In genomic region chrX:77487922-77488799, GRCm38 (mm10) we compare ENCODE assay signal across 9 mouse cellular contexts. TPM values are rescaled to one million over a fixed set of nuclear protein-coding genes. Genes with fewer than 3 reads are reported as not detected.
DNase-seq lines count a peak whose midpoint lies in the region; ATAC-seq lines count a peak whose summit lies in the region.
"Had no signal": no experiment of that assay in that cellular context is flagged by ENCODE, and none has a peak within 500 bp of the region (broad histone marks: within the 10 kb centered on the region; RNA-seq: fewer than 3 reads in every experiment).

No protein-coding gene starts in this region.

- no peaks in the 10 kb centered on the region; the same call in 1 of the 2 replicates for H3K4me1 ChIP-seq in neural tube, embryonic 13.5 days (replicated peaks)
- no peaks in the 10 kb centered on the region for H3K4me1 ChIP-seq in liver, embryonic 11.5 days (replicated peaks; ENCODE audit: control insufficient read depth, insufficient read depth, low read length)
- H3K4me1 ChIP-seq: limb, embryonic 13.5 days had no signal

- 0 out of 2 replicates have a peak overlapping the region, but pooled peaks have one; percentile 49 for H3K27ac ChIP-seq in neural tube, embryonic 13.5 days (replicated peaks)
- no peak overlapping the region for H3K27ac ChIP-seq in liver, embryonic 11.5 days (ENCODE audit: low read depth, low read length)
- H3K27ac ChIP-seq: limb, embryonic 13.5 days had no signal

- no peak overlapping the region for H3K4me3 ChIP-seq in neural tube, embryonic 13.5 days
- H3K4me3 ChIP-seq in liver, embryonic 11.5 days (ENCODE audit: low read depth, low read length) = no peak overlapping the region
- H3K4me3 ChIP-seq: limb, embryonic 13.5 days had no signal

- no peak overlapping the region for H3K4me2 ChIP-seq in neural tube, embryonic 13.5 days
- H3K4me2 ChIP-seq in liver, embryonic 11.5 days = no peak overlapping the region
- H3K4me2 ChIP-seq: limb, embryonic 13.5 days had no signal

- ATAC-seq in frontal cortex, adult (ENCODE audit: low TSS enrichment) = peak; percentile 82
- ATAC-seq in neural tube, embryonic 13.5 days (ENCODE audit: low read depth) = peak; percentile 40; the same call in 1 of the 2 replicates
- no peak for ATAC-seq in liver, embryonic 11.5 days (replicated peaks; ENCODE audit: low FRiP score)

- DNase-seq in frontal cortex, postnatal 10 days (ENCODE audit: low spot score in 2 of 2) = no peak
- no peak for DNase-seq in neural tube, embryonic 10.5 days (ENCODE audit: extremely low spot score, low spot score)
- peak; percentile 19 for DNase-seq in gastrocnemius, postnatal 25 days
- DNase-seq in lung, postnatal 36 days = peak; percentile 9
- DNase-seq in spleen, postnatal 14 days (ENCODE audit: low spot score in 2 of 2) = no peak
- DNase-seq in liver, embryonic 11.5 days (ENCODE audit: low spot score) = no peak

- no peaks in the 10 kb centered on the region for H3K27me3 ChIP-seq in neural tube, embryonic 13.5 days
- H3K27me3 ChIP-seq in liver, embryonic 11.5 days (replicated peaks; ENCODE audit: control insufficient read depth, insufficient read depth, low read length) = no peaks in the 10 kb centered on the region
- H3K27me3 ChIP-seq: limb, embryonic 13.5 days had no signal

- no peaks in the 10 kb centered on the region for H3K9me3 ChIP-seq in neural tube, embryonic 13.5 days
- H3K9me3 ChIP-seq in liver, embryonic 11.5 days (ENCODE audit: control insufficient read depth, low read length) = no peaks in the 10 kb centered on the region
- H3K9me3 ChIP-seq: limb, embryonic 13.5 days had no signal

- no peak overlapping the region for H3K9ac ChIP-seq in neural tube, embryonic 13.5 days
- H3K9ac ChIP-seq in liver, embryonic 11.5 days (ENCODE audit: low read depth, low read length) = no peak overlapping the region
- H3K9ac ChIP-seq: limb, embryonic 13.5 days had no signal

- no peaks in the 10 kb centered on the region for H3K36me3 ChIP-seq in neural tube, embryonic 13.5 days
- H3K36me3 ChIP-seq in liver, embryonic 11.5 days (ENCODE audit: control insufficient read depth, insufficient read depth, low read length) = no peaks in the 10 kb centered on the region
- H3K36me3 ChIP-seq: limb, embryonic 13.5 days had no signal

- 42% methylated on average over 7 of the region's 7 CpGs for WGBS in neural tube, embryonic 13.5 days
- 79% methylated on average over 7 of the region's 7 CpGs for WGBS in liver, embryonic 11.5 days

RNA-seq across cellular contexts. Expression of gene Tbl1x, which starts 22.7 kb away (rescaled TPM):
- 41.5 and 50.7 TPM in 2 replicates for polyA plus RNA-seq in neural tube, embryonic 13.5 days (2015; fragmentation: Nextera tagmentation; extraction: Ambion mirVana)
- 10 to 100 TPM in 1 of 2 experiments, 1 to 10 TPM in 1; 8.7 to 10.3 TPM for total RNA-seq in gastrocnemius, postnatal 25 days (2021)
- polyA plus RNA-seq in liver, embryonic 11.5 days (2014; fragmentation: Nextera tagmentation; extraction: Ambion mirVana) = 53.0 and 56.7 TPM in 2 replicates

Comparison
In these comparisons a context has a peak if more than half of its experiments do, and no peak if none do; other contexts are left out.
1. DNase-seq: peak in gastrocnemius, postnatal 25 days (single experiment) and lung, postnatal 36 days (single experiment); none in frontal cortex, postnatal 10 days (0 of 2), neural tube, embryonic 10.5 days (single experiment), spleen, postnatal 14 days (0 of 2) and liver, embryonic 11.5 days (single experiment).